Mouse (Mus musculus) bone marrow, adult 2 months (tissue): ENCODE results near the gene Aox3.

Source experiments
- CTCF ChIP-seq: fragments of 200-500 bp; IDR thresholded peaks from 2 replicates; pipeline ENCODE4 v1.5.1; 2011; ENCODE audit warnings: low read length, control low read depth; ENCODE audit not compliant: control insufficient read depth, insufficient read depth
- POLR2A ChIP-seq: fragments of 200-500 bp; IDR thresholded peaks from 2 replicates; pipeline ENCODE4 v1.6.1; 2011; ENCODE audit warnings: low read depth, mild to moderate bottlenecking, control low read depth, low read length, borderline replicate concordance; ENCODE audit not compliant: control insufficient read depth

- no peak for TF ChIP-seq CTCF
- TF ChIP-seq POLR2A: no peak
Observed at GRCm38 (mm10) chr1:58078390-58078789, 34.5 kb upstream of the Aox3 start.
